Mouse (Mus musculus) ovary, postnatal 36 days (tissue): ENCODE data around the gene Olfr310.

Source experiments
- DNase-seq: peaks from one replicate; pipeline ENCODE4 v3.0.0; 2022; ENCODE audit warnings: low spot score, mixed read lengths

Gene Olfr310

GRCm38 (mm10) chr7:86277072-86277471 is at the start of gene Olfr310:
Olfr310 (minus strand) TSS chr7:86277172.
- no peak for DNase-seq

- DNase-seq, result no peak
Measured at GRCm38 (mm10) chr7:86325530-86325929, 48.6 kb upstream of the Olfr310 start, which contains the start of gene Olfr308. Olfr308 (minus strand) TSS chr7:86325630.

GRCm38 (mm10) chr7:86321323-86321722 is 44.4 kb upstream of the Olfr310 start:
- no peak for DNase-seq

- no peak for DNase-seq
Measured at GRCm38 (mm10) chr7:86313608-86314007, 36.6 kb upstream of the Olfr310 start, which contains the start of gene Olfr309. Olfr309 (minus strand) TSS chr7:86313708.

- DNase-seq, result no peak
Measured at GRCm38 (mm10) chr7:86246208-86246607, 30.8 kb downstream of the Olfr310 start, which contains the start of gene Vmn2r76. Vmn2r76 (minus strand) TSS chr7:86246308.
